Mouse (Mus musculus) stomach, embryonic 14.5 days (tissue): Measurements from ENCODE around the gene 4933415A04Rik. TPM values are rescaled to one million over a fixed set of nuclear protein-coding genes. Genes with fewer than 3 reads are reported as not detected.

ENCODE experiments used
- ATAC-seq: fragments of 200-750 bp; cut with Nextera tagmentation; 2 replicates; pipeline ENCODE4 v1.8.0; 2017; ENCODE audit warnings: low read depth, moderate TSS enrichment; ENCODE audit not compliant: insufficient number of reproducible peaks, insufficient read depth, low FRiP score
- H3K27ac ChIP-seq: fragments of 300-500 bp; sonication (generic); 2 replicates; pipeline ENCODE4 v1.5.1; 2014; ENCODE audit warnings: mild to moderate bottlenecking, low read length, moderate library complexity, mixed read lengths
- H3K27me3 ChIP-seq: fragments of 300-500 bp; sonication (generic); 2 replicates; pipeline ENCODE4 v1.6.1; 2014; ENCODE audit warnings: low read length, control low read depth, mixed read lengths; ENCODE audit not compliant: control insufficient read depth, insufficient read depth
- H3K36me3 ChIP-seq: fragments of 300-500 bp; sonication (generic); 2 replicates; pipeline ENCODE4 v1.6.1; 2014; ENCODE audit warnings: mild to moderate bottlenecking, control low read depth, low read length, moderate library complexity, mixed read lengths; ENCODE audit not compliant: control insufficient read depth, insufficient read depth
- H3K4me1 ChIP-seq: fragments of 300-500 bp; sonication (generic); 2 replicates; pipeline ENCODE4 v1.6.1; 2014; ENCODE audit warnings: low read length, control low read depth, mixed read lengths; ENCODE audit not compliant: control insufficient read depth, insufficient read depth
- H3K4me2 ChIP-seq: fragments of 300-500 bp; sonication (generic); replicated peaks from 2 replicates; pipeline ENCODE4 v1.6.1; 2014; ENCODE audit warnings: low read depth, low read length, control low read depth
- H3K4me3 ChIP-seq: fragments of 300-500 bp; sonication (generic); 2 replicates; pipeline ENCODE4 v1.5.1; 2014; ENCODE audit warnings: low read depth, low read length, control low read depth
- H3K9ac ChIP-seq: fragments of 300-500 bp; sonication (generic); replicated peaks from 2 replicates; pipeline ENCODE4 v1.6.1; 2014; ENCODE audit warnings: low read depth, mild to moderate bottlenecking, control low read depth, low read length, moderate library complexity, mixed read lengths
- H3K9me3 ChIP-seq: fragments of 300-500 bp; sonication (generic); 2 replicates; pipeline ENCODE4 v1.6.1; 2016; ENCODE audit warnings: low read depth, low read length, control low read depth; ENCODE audit not compliant: control insufficient read depth
- WGBS: fragments of 180-500 bp; shearing (Covaris S2); extraction: QIAGEN DNeasy Blood & Tissue Kit; methylation state at CpG from one replicate; pipeline ENCODE4 v1.1.7; 2014; 5-methylcytosine and 5-hydroxymethylcytosine counted together
- polyA plus RNA-seq: library from polyadenylated mRNA; unstranded; fragments of >200 nt; fragmentation: Nextera tagmentation; extraction: Ambion mirVana; gene quantifications from 2 replicates; pipeline ENCODE4 v1.2.1, GENCODE M21; 2014

4933415A04Rik gene
- 4.1 and 6.2 TPM in 2 replicates for polyA plus RNA-seq

- H3K36me3 ChIP-seq = peaks cover 14% of the 10 kb centered on the region
- no peak within 1 kb of the TSS for H3K4me3 ChIP-seq
- H3K4me1 ChIP-seq = 0 out of 2 replicates have a peak, but pooled peaks cover 3% of the 10 kb centered on the region
- no peak within 1 kb of the TSS for H3K4me2 ChIP-seq
- H3K9ac ChIP-seq = no peak within 1 kb of the TSS
- ATAC-seq = peak; percentile 38; the same call in 1 of the 2 replicates
- H3K9me3 ChIP-seq = no peaks in the 10 kb centered on the region
- H3K27me3 ChIP-seq = no peaks in the 10 kb centered on the region
- WGBS = 77% methylated on average over 7 of the region's 7 CpGs
- H3K27ac ChIP-seq = no peak within 1 kb of the TSS
Measured at GRCm38 (mm10) chr11:43586324-43587090, at the start of gene 4933415A04Rik. Gene 4933415A04Rik (plus strand): TSS chr11:43587040.

- Histone ChIP-seq H3K36me3 (peaks cover 35% of the 10 kb centered on the region), H3K27me3 (no peaks in the 10 kb centered on the region), H3K4me1 (0 out of 2 replicates have a peak, but pooled peaks cover 3% of the 10 kb centered on the region), H3K4me3 (no peak overlapping the region), H3K9me3 (no peaks in the 10 kb centered on the region), H3K27ac (no peak overlapping the region), H3K9ac (no peak overlapping the region), H3K4me2 (no peak overlapping the region)
- WGBS = 73% methylated on average over 6 of the region's 6 CpGs
- no peak for ATAC-seq
Measured at GRCm38 (mm10) chr11:43537074-43537473, 49.8 kb upstream of the 4933415A04Rik start.

- no peak overlapping the region for H3K27ac ChIP-seq
- no peak overlapping the region for H3K4me3 ChIP-seq
- H3K9ac ChIP-seq = no peak overlapping the region
- ATAC-seq = peak; percentile 62; the same call in 1 of the 2 replicates
- H3K4me1 ChIP-seq = 0 out of 2 replicates have a peak, but pooled peaks cover 3% of the 10 kb centered on the region
- WGBS = 26% methylated on average over 6 of the region's 6 CpGs
- H3K36me3 ChIP-seq = peaks cover 18% of the 10 kb centered on the region
- no peaks in the 10 kb centered on the region for H3K27me3 ChIP-seq
- H3K9me3 ChIP-seq = no peaks in the 10 kb centered on the region
- H3K4me2 ChIP-seq = no peak overlapping the region
Measured at GRCm38 (mm10) chr11:43539863-43540262, 47.0 kb upstream of the 4933415A04Rik start.

- no peak for ATAC-seq
- peaks cover 17% of the 10 kb centered on the region; the same call in 1 of the 2 replicates for H3K4me1 ChIP-seq
- H3K4me3 ChIP-seq = no peak overlapping the region
- no peak overlapping the region for H3K4me2 ChIP-seq
- WGBS = 88% methylated on average over 15 of the region's 15 CpGs
- H3K36me3 ChIP-seq = 0 out of 2 replicates have a peak, but pooled peaks cover 1% of the 10 kb centered on the region
- H3K27ac ChIP-seq = no peak overlapping the region
- no peak overlapping the region for H3K9ac ChIP-seq
- no peaks in the 10 kb centered on the region for H3K9me3 ChIP-seq
- H3K27me3 ChIP-seq = no peaks in the 10 kb centered on the region
Measured at GRCm38 (mm10) chr11:43543711-43544466, 43.0 kb upstream of the 4933415A04Rik start.

- no peak for ATAC-seq
- WGBS = 78% methylated on average over 7 of the region's 7 CpGs
- H3K27ac ChIP-seq = no peak overlapping the region
- no peaks in the 10 kb centered on the region for H3K27me3 ChIP-seq
- peaks cover 22% of the 10 kb centered on the region for H3K4me1 ChIP-seq
- H3K36me3 ChIP-seq = no peaks in the 10 kb centered on the region
- H3K9me3 ChIP-seq = no peaks in the 10 kb centered on the region
- H3K4me3 ChIP-seq = no peak overlapping the region
- no peak overlapping the region for H3K4me2 ChIP-seq
- no peak overlapping the region for H3K9ac ChIP-seq
Measured at GRCm38 (mm10) chr11:43544819-43545218, 42.0 kb upstream of the 4933415A04Rik start.

- H3K36me3 ChIP-seq = no peaks in the 10 kb centered on the region
- H3K27me3 ChIP-seq = no peaks in the 10 kb centered on the region
- H3K4me3 ChIP-seq = no peak overlapping the region
- no peak overlapping the region for H3K9ac ChIP-seq
- no peaks in the 10 kb centered on the region for H3K9me3 ChIP-seq
- H3K4me1 ChIP-seq = peaks cover 24% of the 10 kb centered on the region
- 56% methylated on average over 16 of the region's 16 CpGs for WGBS
- no peak overlapping the region for H3K27ac ChIP-seq
- no peak overlapping the region for H3K4me2 ChIP-seq
- ATAC-seq = no peak
Measured at GRCm38 (mm10) chr11:43545873-43546475, 40.9 kb upstream of the 4933415A04Rik start.

- Histone ChIP-seq H3K27ac (no peak overlapping the region), H3K4me3 (no peak overlapping the region), H3K27me3 (no peaks in the 10 kb centered on the region), H3K9ac (no peak overlapping the region), H3K4me1 (peaks cover 24% of the 10 kb centered on the region), H3K36me3 (no peaks in the 10 kb centered on the region), H3K4me2 (no peak overlapping the region), H3K9me3 (no peaks in the 10 kb centered on the region)
- ATAC-seq = no peak
- WGBS = 76% methylated on average over 4 of the region's 4 CpGs
Measured at GRCm38 (mm10) chr11:43546678-43547077, 40.2 kb upstream of the 4933415A04Rik start.

GRCm38 (mm10) chr11:43548148-43548547 is 38.7 kb upstream of the 4933415A04Rik start:
- Histone ChIP-seq H3K4me2 (no peak overlapping the region), H3K36me3 (no peaks in the 10 kb centered on the region), H3K4me1 (peaks cover 24% of the 10 kb centered on the region), H3K9me3 (no peaks in the 10 kb centered on the region), H3K27ac (peak overlapping the region; percentile 68; the same call in 1 of the 2 replicates), H3K4me3 (no peak overlapping the region), H3K27me3 (no peaks in the 10 kb centered on the region), H3K9ac (no peak overlapping the region)
- whole genome bisulfite sequencing = 24% methylated on average over 7 of the region's 7 CpGs
- peak; percentile 40 for ATAC-seq
